Mouse (Mus musculus): ENCODE measurements around the gene 1190005I06Rik. TPM values are rescaled to one million over a fixed set of nuclear protein-coding genes. Genes with fewer than 3 reads are reported as not detected.
"Not testable (repeated sequence)": the region's sequence is repeated elsewhere in the genome, so short reads cannot be mapped to it uniquely, and the experiment has no call there.

The 1190005I06Rik gene
- polyA plus RNA-seq, 1 experiment from 2014 or later = 6.0 TPM

GRCm38 (mm10) chr8:120683602-120684001 is 36.2 kb upstream of the 1190005I06Rik start:
- no peak; the same call in 1 of the 2 replicates for ATAC-seq (ENCODE audit: insufficient number of reproducible peaks, insufficient read depth, low FRiP score, low TSS enrichment, low read depth)
- no peaks in the 10 kb centered on the region for H3K9me3 ChIP-seq
- no peak overlapping the region for H3K27ac ChIP-seq
- no peak overlapping the region for H3K9ac ChIP-seq (replicated peaks)
- WGBS = 13% methylated on average over 10 of the region's 10 CpGs
- no peak overlapping the region for H3K4me2 ChIP-seq
- no peak overlapping the region for H3K4me3 ChIP-seq (replicated peaks)
- peaks cover 12% of the 10 kb centered on the region for H3K4me1 ChIP-seq (replicated peaks)
- H3K36me3 ChIP-seq = no peaks in the 10 kb centered on the region
- H3K27me3 ChIP-seq = peaks cover 14% of the 10 kb centered on the region; the same call in 1 of the 2 replicates

GRCm38 (mm10) chr8:120681113-120681512 is 33.7 kb upstream of the 1190005I06Rik start:
- Histone ChIP-seq H3K27ac (no peak overlapping the region), H3K36me3 (no peaks in the 10 kb centered on the region), H3K4me2 (no peak overlapping the region), H3K4me1 (replicated peaks) (peaks cover 12% of the 10 kb centered on the region), H3K9ac (replicated peaks) (no peak overlapping the region), H3K9me3 (no peaks in the 10 kb centered on the region), H3K27me3 (peaks cover 8% of the 10 kb centered on the region; the same call in 1 of the 2 replicates), H3K4me3 (replicated peaks) (no peak overlapping the region)
- ATAC-seq (ENCODE audit: insufficient number of reproducible peaks, insufficient read depth, low FRiP score, low TSS enrichment, low read depth) = no peak
- WGBS = 68% methylated on average over 10 of the region's 10 CpGs

- H3K27me3 ChIP-seq; H3K36me3 ChIP-seq; H3K4me2 ChIP-seq; ATAC-seq (ENCODE audit: insufficient number of reproducible peaks, insufficient read depth, low FRiP score, low TSS enrichment, low read depth); H3K27ac ChIP-seq; H3K9ac ChIP-seq (replicated peaks); H3K4me1 ChIP-seq (replicated peaks); H3K4me3 ChIP-seq (replicated peaks); H3K9me3 ChIP-seq: not testable (repeated sequence)
- WGBS = 58% methylated on average over 7 of the region's 7 CpGs
Observed at GRCm38 (mm10) chr8:120680405-120680804, 33.0 kb upstream of the 1190005I06Rik start.

- WGBS = 60% methylated on average over 11 of the region's 11 CpGs
- Histone ChIP-seq H3K9ac (replicated peaks) (no peak overlapping the region), H3K4me2 (no peak overlapping the region), H3K9me3 (no peaks in the 10 kb centered on the region), H3K4me3 (replicated peaks) (no peak overlapping the region), H3K27me3 (peaks cover 8% of the 10 kb centered on the region; the same call in 1 of the 2 replicates), H3K4me1 (replicated peaks) (peaks cover 3% of the 10 kb centered on the region), H3K36me3 (peaks cover 7% of the 10 kb centered on the region; the same call in 1 of the 2 replicates), H3K27ac (no peak overlapping the region)
- ATAC-seq (ENCODE audit: insufficient number of reproducible peaks, insufficient read depth, low FRiP score, low TSS enrichment, low read depth) = no peak
Observed at GRCm38 (mm10) chr8:120679629-120680387, 32.4 kb upstream of the 1190005I06Rik start.

- H3K27me3 ChIP-seq = peaks cover 8% of the 10 kb centered on the region; the same call in 1 of the 2 replicates
- H3K4me1 ChIP-seq (replicated peaks) = no peaks in the 10 kb centered on the region; the same call in 1 of the 2 replicates
- H3K9ac ChIP-seq (replicated peaks) = no peak overlapping the region
- no peaks in the 10 kb centered on the region for H3K9me3 ChIP-seq
- ATAC-seq (ENCODE audit: insufficient number of reproducible peaks, insufficient read depth, low FRiP score, low TSS enrichment, low read depth) = 0 out of 2 replicates have a peak, but pooled peaks have one; percentile 3
- H3K4me2 ChIP-seq = no peak overlapping the region
- 14% methylated on average over 10 of the region's 10 CpGs for WGBS
- H3K27ac ChIP-seq = no peak overlapping the region
- H3K36me3 ChIP-seq = peaks cover 16% of the 10 kb centered on the region
- H3K4me3 ChIP-seq (replicated peaks) = no peak overlapping the region
Observed at GRCm38 (mm10) chr8:120678447-120678846, 31.0 kb upstream of the 1190005I06Rik start.

GRCm38 (mm10) chr8:120675718-120676117 is 28.3 kb upstream of the 1190005I06Rik start:
- Histone ChIP-seq H3K4me2 (no peak overlapping the region), H3K27ac (no peak overlapping the region), H3K36me3 (peaks cover 44% of the 10 kb centered on the region), H3K9ac (replicated peaks) (no peak overlapping the region), H3K4me3 (replicated peaks) (no peak overlapping the region), H3K27me3 (peaks cover 8% of the 10 kb centered on the region; the same call in 1 of the 2 replicates), H3K9me3 (no peaks in the 10 kb centered on the region), H3K4me1 (replicated peaks) (peaks cover 4% of the 10 kb centered on the region; the same call in 1 of the 2 replicates)
- no peak for ATAC-seq (ENCODE audit: insufficient number of reproducible peaks, insufficient read depth, low FRiP score, low TSS enrichment, low read depth)
- 78% methylated on average over 8 of the region's 8 CpGs for WGBS

- Histone ChIP-seq H3K9me3 (no peaks in the 10 kb centered on the region), H3K27me3 (no peaks in the 10 kb centered on the region), H3K4me2 (no peak overlapping the region), H3K27ac (no peak overlapping the region), H3K4me1 (replicated peaks) (peaks cover 15% of the 10 kb centered on the region), H3K36me3 (peaks cover 55% of the 10 kb centered on the region), H3K9ac (replicated peaks) (no peak overlapping the region), H3K4me3 (replicated peaks) (no peak overlapping the region)
- ATAC-seq (ENCODE audit: insufficient number of reproducible peaks, insufficient read depth, low FRiP score, low TSS enrichment, low read depth) = no peak
- WGBS = 92% methylated on average over 7 of the region's 7 CpGs
Observed at GRCm38 (mm10) chr8:120673298-120673697, 25.9 kb upstream of the 1190005I06Rik start.

GRCm38 (mm10) chr8:120672626-120673229 is 25.3 kb upstream of the 1190005I06Rik start:
- WGBS = 89% methylated on average over 16 of the region's 16 CpGs
- H3K4me1 ChIP-seq (replicated peaks) = peaks cover 15% of the 10 kb centered on the region
- no peak overlapping the region for H3K27ac ChIP-seq
- no peaks in the 10 kb centered on the region for H3K9me3 ChIP-seq
- no peak overlapping the region for H3K4me2 ChIP-seq
- no peak for ATAC-seq (ENCODE audit: insufficient number of reproducible peaks, insufficient read depth, low FRiP score, low TSS enrichment, low read depth)
- H3K27me3 ChIP-seq = no peaks in the 10 kb centered on the region
- peaks cover 55% of the 10 kb centered on the region for H3K36me3 ChIP-seq
- no peak overlapping the region for H3K9ac ChIP-seq (replicated peaks)
- H3K4me3 ChIP-seq (replicated peaks) = no peak overlapping the region

GRCm38 (mm10) chr8:120671775-120672174 is 24.3 kb upstream of the 1190005I06Rik start:
- 84% methylated on average over 6 of the region's 6 CpGs for WGBS
- no peak overlapping the region for H3K27ac ChIP-seq
- no peaks in the 10 kb centered on the region for H3K27me3 ChIP-seq
- H3K36me3 ChIP-seq = peaks cover 55% of the 10 kb centered on the region
- H3K9ac ChIP-seq (replicated peaks) = no peak overlapping the region
- no peak overlapping the region for H3K4me3 ChIP-seq (replicated peaks)
- ATAC-seq (ENCODE audit: insufficient number of reproducible peaks, insufficient read depth, low FRiP score, low TSS enrichment, low read depth) = no peak
- H3K4me1 ChIP-seq (replicated peaks) = peaks cover 18% of the 10 kb centered on the region
- H3K4me2 ChIP-seq = no peak overlapping the region
- H3K9me3 ChIP-seq = no peaks in the 10 kb centered on the region

GRCm38 (mm10) chr8:120668374-120668905 is 21.0 kb upstream of the 1190005I06Rik start, which contains the start of gene Emc8:
Emc8 (minus strand) TSS chr8:120668573.
- Histone ChIP-seq H3K4me1 (replicated peaks) (peaks cover 43% of the 10 kb centered on the region), H3K27ac (peak within 1 kb of the TSS; percentile 89), H3K4me3 (replicated peaks) (peak within 1 kb of the TSS; percentile 96), H3K4me2 (peak within 1 kb of the TSS; percentile 88), H3K27me3 (no peaks in the 10 kb centered on the region), H3K9ac (replicated peaks) (peak within 1 kb of the TSS; percentile 95), H3K9me3 (no peaks in the 10 kb centered on the region), H3K36me3 (peaks cover 57% of the 10 kb centered on the region)
- 0 out of 2 replicates have a peak, but pooled peaks have one; percentile 1 for ATAC-seq (ENCODE audit: insufficient number of reproducible peaks, insufficient read depth, low FRiP score, low TSS enrichment, low read depth)
- 1% methylated on average over 51 of the region's 51 CpGs for WGBS
